Mouse (Mus musculus): ENCODE data around the gene Vrk2. TPM values are rescaled to one million over a fixed set of nuclear protein-coding genes. Genes with fewer than 3 reads are reported as not detected.

Gene Vrk2
- total and polyA plus RNA-seq, 3 experiments: 17.9 to 58.7 (median 31.1) TPM

- peaks cover 12 to 64% of the 10 kb centered on the region in 2 experiments for H3K36me3 ChIP-seq (replicated peaks in 1 of 2; ENCODE audit: control insufficient read depth in 1 of 2, insufficient read depth in 1 of 2, low read length in 1 of 2)
- in situ Hi-C loops (cut with MboI; ENCODE audit: low pct_ligation_motif_present, low pct_unique_long_range_greater_than_20kb, low sequenced_read_pairs) (no loop called here), dilution Hi-C loops (cut with MboI; ENCODE audit: extremely low pct_ligation_motif_present, extremely low pct_unique_long_range_greater_than_20kb, low sequenced_read_pairs) (no loop called here)
These were observed 112.0 kb downstream of the Vrk2 start for GRCm38 (mm10) chr11:26481691-26482242.

GRCm38 (mm10) chr11:26477037-26477739, 116.6 kb downstream of the Vrk2 start:
- Histone ChIP-seq H3K27me3 (replicated peaks) (no peaks in the 10 kb centered on the region), H3K4me1 (ENCODE audit: control insufficient read depth in 1 of 2, insufficient read depth in 2 of 2) (no peaks in the 10 kb centered on the region), H3K9ac (ENCODE audit: insufficient read depth, low read depth) (no peak overlapping the region), H3K36me3 (replicated peaks in 1 of 2; ENCODE audit: control insufficient read depth in 1 of 2, insufficient read depth in 1 of 2, low read length in 1 of 2) (peaks cover 23 to 72% of the 10 kb centered on the region in 2 experiments), H3K27ac (ENCODE audit: insufficient read depth, low read depth) (no peak overlapping the region; the same call in 1 of the 2 replicates), H3K9me3 (replicated peaks; ENCODE audit: low read length) (no peaks in the 10 kb centered on the region), H3K4me3 (replicated peaks in 1 of 3; ENCODE audit: low read depth in 2 of 3, low read length in 2 of 3, poor library complexity in 1 of 3) (no peak overlapping the region), H3K4me2 (ENCODE audit: insufficient read depth, low read depth, poor library complexity, severe bottlenecking) (no peak overlapping the region), H3K79me2 (replicated peaks; ENCODE audit: control insufficient read depth, extremely low read depth, insufficient read depth, poor library complexity, severe bottlenecking) (no peaks in the 10 kb centered on the region)
- dilution Hi-C loops (cut with MboI; ENCODE audit: extremely low pct_ligation_motif_present, extremely low pct_unique_long_range_greater_than_20kb, low sequenced_read_pairs): no loop called here
- no peak for TF ChIP-seq ZC3H11A (IDR thresholded peaks at IDR 0.05; ENCODE audit: low read depth, low read length)
- TF ChIP-seq SMC3 (IDR thresholded peaks at IDR 0.05; ENCODE audit: low read depth, low read length): no peak
- TF ChIP-seq JUND (conservative IDR thresholded peaks at IDR 0.05; ENCODE audit: low read depth, low read length): no peak
- no peak for TF ChIP-seq ZNF384 (IDR thresholded peaks at IDR 0.05; ENCODE audit: low read depth, low read length)
- no peak for TF ChIP-seq E2F4 (IDR thresholded peaks at IDR 0.05; ENCODE audit: insufficient replicate concordance, low read depth, low read length)
- no peak for TF ChIP-seq KAT2A (IDR thresholded peaks at IDR 0.05; ENCODE audit: insufficient replicate concordance, low read length)
- TF ChIP-seq CTCF (conservative IDR thresholded peaks at IDR 0.05 in 1 of 2, IDR thresholded peaks at IDR 0.05 in 1 of 2; ENCODE audit: low read depth in 2 of 2, low read length in 2 of 2): no peak
- TF ChIP-seq POLR2A (IDR thresholded peaks at IDR 0.05; ENCODE audit: low read depth, low read length): no peak
- no peak for TF ChIP-seq EP300 (IDR thresholded peaks at IDR 0.05; ENCODE audit: low read length)
- TF ChIP-seq TBP (conservative IDR thresholded peaks at IDR 0.05; ENCODE audit: low read depth, low read length): no peak
- no peak for TF ChIP-seq ELF1 (IDR thresholded peaks at IDR 0.05; ENCODE audit: low read depth, low read length)
- TF ChIP-seq ZKSCAN1 (IDR thresholded peaks at IDR 0.05; ENCODE audit: borderline replicate concordance, low read depth, low read length): no peak
- DNase-seq (ENCODE audit: extremely low read depth): no peak
- in situ Hi-C loops (cut with MboI; ENCODE audit: low pct_ligation_motif_present, low pct_unique_long_range_greater_than_20kb, low sequenced_read_pairs): no loop called here

More at GRCm38 (mm10) chr11:26481691-26482242, 112.0 kb downstream of the Vrk2 start:
- H3K4me2 ChIP-seq (ENCODE audit: insufficient read depth, low read depth, poor library complexity, severe bottlenecking): no peak overlapping the region
- DNase-seq (ENCODE audit: extremely low read depth): no peak
- H3K9ac ChIP-seq (ENCODE audit: insufficient read depth, low read depth): no peak overlapping the region
- H3K27ac ChIP-seq (ENCODE audit: insufficient read depth, low read depth): no peak overlapping the region
- H3K9me3 ChIP-seq (replicated peaks; ENCODE audit: low read length): no peaks in the 10 kb centered on the region
- H3K79me2 ChIP-seq (replicated peaks; ENCODE audit: control insufficient read depth, extremely low read depth, insufficient read depth, poor library complexity, severe bottlenecking): no peaks in the 10 kb centered on the region
- no peaks in the 10 kb centered on the region for H3K4me1 ChIP-seq (ENCODE audit: control insufficient read depth in 1 of 2, insufficient read depth in 2 of 2)
- H3K27me3 ChIP-seq (replicated peaks): no peaks in the 10 kb centered on the region
- no peak for TF ChIP-seq CHD1 (IDR thresholded peaks at IDR 0.05; ENCODE audit: low read depth, low read length)
- no peak for TF ChIP-seq BHLHE40 (IDR thresholded peaks at IDR 0.05; ENCODE audit: low read depth, low read length)
- no peak for TF ChIP-seq MYC (IDR thresholded peaks at IDR 0.05; ENCODE audit: low read depth, low read length)
- no peak for TF ChIP-seq TBP (conservative IDR thresholded peaks at IDR 0.05; ENCODE audit: low read depth, low read length)
- TF ChIP-seq USF1 (IDR thresholded peaks at IDR 0.05; ENCODE audit: low read depth, low read length): no peak
- no peak for TF ChIP-seq EP300 (IDR thresholded peaks at IDR 0.05; ENCODE audit: low read length)
- no peak for TF ChIP-seq JUND (conservative IDR thresholded peaks at IDR 0.05; ENCODE audit: low read depth, low read length)
- TF ChIP-seq POLR2A (IDR thresholded peaks at IDR 0.05; ENCODE audit: low read depth, low read length): no peak
- no peak for TF ChIP-seq CTCF (conservative IDR thresholded peaks at IDR 0.05 in 1 of 2, IDR thresholded peaks at IDR 0.05 in 1 of 2; ENCODE audit: low read depth in 2 of 2, low read length in 2 of 2)
- no peak for TF ChIP-seq HCFC1 (IDR thresholded peaks at IDR 0.05; ENCODE audit: low read depth, low read length)
- TF ChIP-seq MAX (IDR thresholded peaks at IDR 0.05; ENCODE audit: low read length): no peak
- TF ChIP-seq GABPA (IDR thresholded peaks at IDR 0.05; ENCODE audit: insufficient replicate concordance, low read depth, low read length): no peak
- TF ChIP-seq ELF1 (IDR thresholded peaks at IDR 0.05; ENCODE audit: low read depth, low read length): no peak
- TF ChIP-seq NELFE (IDR thresholded peaks at IDR 0.05; ENCODE audit: low read depth, low read length): no peak
- no peak overlapping the region for H3K4me3 ChIP-seq (replicated peaks in 1 of 3; ENCODE audit: low read depth in 2 of 3, low read length in 2 of 3, poor library complexity in 1 of 3)

Data from CH12.LX (cell line).